Mouse (Mus musculus): ENCODE measurements around the gene Pcgf3. TPM values are rescaled to one million over a fixed set of nuclear protein-coding genes. Genes with fewer than 3 reads are reported as not detected.

Pcgf3 gene
- total RNA-seq (2021): 40.3 and 55.4 TPM in 2 replicates
- long read RNA-seq, full-length matches to known transcripts: 2 of 13 reads
- long read RNA-seq, partial matches to known transcripts: 2 of 13 reads
- long read RNA-seq, other reads (novel, unspliced or antisense): 9 of 13 reads

DNA sequence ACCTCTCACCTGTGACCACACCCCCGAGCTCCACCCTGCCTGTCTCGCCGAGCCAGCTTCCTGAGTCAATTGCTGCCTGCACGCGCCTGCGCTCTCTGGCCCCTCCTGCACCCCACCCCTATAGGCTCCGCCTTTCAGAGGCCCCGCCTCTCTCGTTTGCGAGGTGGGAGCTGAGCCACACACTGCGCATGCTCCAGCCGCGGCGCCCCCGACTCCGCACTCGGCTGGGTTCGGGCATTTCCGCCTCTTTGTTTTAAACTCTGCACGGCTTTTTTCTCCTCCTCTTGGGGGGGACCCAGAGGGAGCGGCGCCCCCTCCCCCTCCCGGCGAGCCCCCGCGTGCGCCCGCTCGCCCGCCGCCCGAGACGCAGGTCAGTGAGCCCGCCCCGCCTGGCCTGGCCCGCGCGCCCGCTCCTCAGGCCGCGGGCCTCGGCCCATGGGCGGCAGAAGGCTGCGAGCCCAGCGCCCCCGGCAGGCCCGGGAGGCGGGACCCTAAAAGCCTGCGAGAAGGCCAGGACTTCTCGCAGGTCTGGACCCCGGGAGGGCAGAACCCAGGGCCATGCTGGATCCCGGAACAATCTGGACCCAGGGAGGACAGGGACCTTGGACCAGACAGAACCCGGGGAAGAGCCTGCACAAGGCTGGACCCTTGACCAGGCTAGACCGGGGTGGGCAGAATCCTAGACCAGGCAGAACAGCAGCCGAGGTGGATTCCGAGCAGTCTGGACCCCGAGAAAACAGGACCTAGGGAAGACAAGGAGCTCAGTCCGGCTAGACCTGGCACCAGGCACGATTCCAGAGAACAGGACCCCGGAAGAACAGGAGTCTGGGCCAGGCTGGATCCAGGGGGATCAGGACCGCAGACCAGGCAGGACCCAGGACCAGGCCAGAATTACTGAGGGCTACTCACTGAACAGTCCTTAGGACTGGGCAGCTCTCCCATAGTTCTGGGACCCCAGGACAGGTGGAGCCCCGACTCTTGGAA, at the start of gene Pcgf3:
Pcgf3 (plus strand) TSS at position 151 of the 984 bp plus-strand sequence.
- peak; percentile 98 for DNase-seq

DNA sequence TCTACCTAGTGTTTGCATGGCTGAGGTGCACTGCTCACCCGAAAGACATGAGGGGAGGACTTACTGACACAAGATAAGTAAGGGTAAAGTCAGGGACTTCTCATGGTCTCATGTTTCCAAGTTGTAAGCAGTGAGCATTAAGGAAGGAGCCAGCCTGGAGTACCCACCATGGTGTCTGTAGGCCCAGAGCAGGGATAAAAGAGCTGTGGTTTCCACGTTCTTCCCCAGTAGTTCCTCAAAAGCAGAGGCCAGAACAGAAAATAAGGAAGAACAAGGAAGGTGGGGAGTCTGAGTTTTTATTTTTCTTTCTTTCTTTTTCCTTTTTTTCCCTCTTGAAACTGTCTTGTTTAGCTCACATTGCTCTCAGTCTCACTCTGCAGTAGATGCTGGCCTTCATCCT, 46.3 kb upstream of the Pcgf3 start:
- no peak for DNase-seq

DNA sequence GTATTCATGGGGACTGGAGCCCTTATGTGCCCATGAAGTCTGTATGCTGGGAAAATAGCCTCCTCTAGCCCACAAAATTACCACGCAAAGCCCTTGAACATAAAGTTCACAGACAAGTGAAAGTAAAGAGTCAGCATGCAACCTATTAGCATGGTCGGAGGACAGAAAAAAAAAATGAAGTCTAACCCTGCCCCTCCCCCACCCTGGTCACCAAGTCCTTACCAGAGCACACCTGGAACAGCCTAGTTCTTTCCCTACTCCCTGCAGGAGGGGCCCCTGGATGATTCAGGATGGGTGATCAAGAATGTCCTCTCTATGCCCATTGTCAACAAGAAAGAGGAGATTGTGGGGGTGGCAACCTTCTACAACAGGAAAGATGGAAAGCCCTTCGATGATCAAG, 38.3 kb upstream of the Pcgf3 start:
- no peak for DNase-seq

DNA sequence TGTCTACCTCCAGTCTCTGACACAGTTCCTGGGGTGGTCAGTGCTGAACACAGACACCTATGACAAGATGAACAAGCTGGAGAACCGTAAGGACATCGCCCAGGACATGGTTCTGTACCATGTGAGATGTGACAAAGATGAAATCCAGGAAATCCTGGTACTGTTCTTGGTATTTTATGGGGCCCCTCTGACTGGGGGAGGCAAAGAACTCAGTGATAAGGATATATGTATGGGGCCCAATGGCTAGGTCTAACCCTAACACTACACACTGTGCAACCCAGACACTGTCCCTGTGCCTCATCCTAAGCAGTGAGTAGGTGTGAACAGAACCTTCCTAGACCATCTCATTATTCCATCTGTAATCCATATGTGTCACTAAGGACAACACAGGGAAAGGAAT, 37.6 kb upstream of the Pcgf3 start:
- DNase-seq: no peak

DNA sequence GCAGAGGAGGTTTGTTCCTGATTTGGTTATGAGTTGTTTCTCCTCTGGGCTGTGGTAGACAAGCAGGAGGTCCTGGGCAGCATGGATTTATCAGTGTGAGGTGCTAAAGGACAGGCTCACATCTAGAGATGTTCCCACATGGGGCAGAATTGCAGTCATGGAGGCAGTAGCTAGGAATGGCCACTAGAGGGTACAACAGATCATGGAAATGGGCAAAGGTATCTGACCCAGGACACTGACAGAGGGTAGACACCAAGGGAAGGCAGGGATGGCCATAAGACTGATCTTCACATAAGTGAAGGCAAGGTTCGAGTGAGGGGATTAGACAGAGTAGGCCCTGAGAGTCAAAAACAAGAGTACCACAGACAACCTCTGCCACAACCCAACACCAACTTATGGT, 33.8 kb upstream of the Pcgf3 start:
- peak; percentile 28 for DNase-seq

GRCm38 (mm10) chr5:108431196-108431595, 29.8 kb upstream of the Pcgf3 start:
- DNase-seq: no peak

GRCm38 (mm10) chr5:108433804-108434587, 27.0 kb upstream of the Pcgf3 start, which contains the start of gene Atp5k:
Gene Atp5k, minus strand, starts transcription at chr5:108434448.
- peak; percentile 94 for DNase-seq

DNA sequence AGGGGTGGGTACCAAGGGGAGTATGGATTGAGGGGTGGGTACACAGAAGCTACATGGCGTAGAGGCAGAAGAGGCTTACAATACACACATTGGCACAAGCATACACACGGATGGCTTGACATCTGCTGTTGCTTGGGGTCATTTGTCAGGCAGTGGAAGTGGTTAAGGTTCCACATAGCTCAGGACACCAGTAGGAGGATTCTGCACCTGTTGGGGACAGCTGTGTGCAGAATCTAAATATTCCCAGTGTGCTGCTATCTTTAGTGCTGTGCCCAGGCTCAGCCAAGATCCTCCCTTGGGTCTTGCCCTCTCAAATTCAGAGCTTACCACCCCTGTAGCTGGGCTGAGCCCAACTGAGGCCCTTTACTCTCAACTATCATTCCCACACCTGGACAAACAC, 24.9 kb upstream of the Pcgf3 start:
- DNase-seq: no peak

GRCm38 (mm10) chr5:108446973-108447372, 14.1 kb upstream of the Pcgf3 start:
- no peak for DNase-seq

- no peak for DNase-seq
Measured at GRCm38 (mm10) chr5:108447857-108448256, 13.2 kb upstream of the Pcgf3 start.

DNA sequence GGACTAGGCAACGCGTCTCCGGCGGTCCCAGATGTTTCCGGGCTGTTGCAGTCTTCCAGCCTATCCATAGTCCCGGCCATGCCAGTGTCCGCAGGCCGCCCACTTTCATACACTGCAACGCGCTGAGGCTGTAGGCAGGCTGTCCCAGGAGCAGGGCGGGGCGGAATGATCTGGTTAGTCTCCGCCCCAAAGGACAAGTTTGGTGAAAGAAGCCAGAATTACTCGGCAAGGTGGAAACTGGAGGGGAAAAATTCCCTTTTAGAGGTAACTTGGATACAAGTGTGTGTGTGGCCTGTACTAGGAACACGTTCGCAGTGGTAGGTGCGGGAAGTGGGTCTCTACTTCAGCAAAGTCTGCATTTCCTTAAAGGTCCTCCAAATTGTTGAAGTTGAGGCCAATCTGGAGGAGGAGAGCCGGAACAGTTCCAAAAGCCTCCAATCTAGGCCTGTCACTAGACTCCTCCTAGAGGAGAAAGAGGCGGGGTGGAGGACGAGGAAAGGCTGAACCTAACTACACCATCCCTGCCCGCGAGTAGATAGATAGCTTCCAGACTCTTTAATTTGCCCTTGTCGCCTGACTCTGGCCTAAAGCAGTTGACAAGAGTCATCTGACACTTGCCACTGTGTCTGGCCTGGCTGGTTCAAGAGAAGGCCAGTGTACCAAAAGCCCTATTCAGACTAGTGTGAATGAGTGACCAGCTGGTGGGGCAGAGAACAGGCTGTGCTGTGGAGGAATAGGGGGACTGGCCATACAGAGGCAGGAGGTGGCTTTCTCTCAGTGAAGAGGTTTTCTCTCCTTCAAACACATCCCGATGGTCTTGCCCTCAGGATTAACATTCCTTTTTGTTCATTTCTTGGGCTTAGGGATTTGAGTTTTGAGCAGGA, 12.0 kb upstream of the Pcgf3 start, which contains the start of gene Mfsd7a:
Mfsd7a (minus strand) TSS at position 107 of the 884 bp plus-strand sequence.
- peak; percentile 81 for DNase-seq

DNA sequence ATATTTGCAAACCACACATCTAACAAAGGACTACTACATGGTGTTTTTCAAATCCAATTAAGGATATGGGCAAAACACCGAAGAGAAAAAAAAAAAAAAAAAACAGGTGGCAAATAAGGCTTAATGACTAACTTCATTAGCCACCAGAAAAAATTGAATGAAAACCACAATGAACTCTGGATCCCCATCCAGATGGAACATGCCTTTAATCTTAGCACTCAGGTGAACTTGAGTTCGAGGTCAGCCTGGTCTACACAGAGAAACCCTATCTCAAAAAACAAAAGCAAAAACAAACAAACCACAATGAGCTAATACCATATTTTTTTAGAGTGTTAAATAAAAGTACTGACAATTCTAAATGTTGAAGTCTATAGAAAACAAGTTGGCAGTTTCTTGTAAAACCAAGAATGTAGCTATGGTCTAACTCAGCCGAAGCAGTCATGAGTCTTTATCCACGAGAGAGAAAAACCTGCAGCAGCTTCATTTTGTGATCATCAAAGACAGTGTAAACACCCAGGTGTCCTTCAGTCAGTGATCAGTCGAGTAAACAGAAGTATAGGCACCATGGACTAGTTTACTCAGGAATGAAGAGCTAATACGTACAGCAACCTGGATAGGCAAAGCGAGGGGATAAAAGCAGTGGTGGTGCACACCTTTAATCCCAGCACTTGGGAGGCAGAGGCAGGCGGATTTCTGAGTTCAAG, 10.0 kb upstream of the Pcgf3 start:
- no peak for DNase-seq

- DNase-seq: no peak
Measured at GRCm38 (mm10) chr5:108451611-108452010, 9.4 kb upstream of the Pcgf3 start.

DNA sequence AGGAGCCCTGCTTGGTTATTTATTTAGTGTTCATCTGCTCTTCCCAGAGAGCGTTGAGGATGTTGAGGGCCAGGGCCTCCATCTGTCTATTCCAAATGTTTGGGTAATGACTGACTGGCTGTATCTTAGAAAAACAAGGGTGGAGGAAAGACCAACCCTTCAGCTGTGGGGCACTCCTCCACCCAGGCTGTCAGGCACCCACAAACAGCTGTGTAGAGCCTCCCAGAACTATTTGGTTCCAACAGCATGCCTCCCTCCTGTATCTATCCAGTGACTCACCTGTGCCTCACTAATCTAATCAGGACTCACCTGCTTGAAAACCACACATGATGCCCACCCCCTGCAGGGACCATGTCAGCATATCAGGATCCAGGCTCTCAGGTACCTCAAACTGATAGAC, 8.6 kb upstream of the Pcgf3 start:
- DNase-seq: no peak

GRCm38 (mm10) chr5:108454094-108454493, 6.9 kb upstream of the Pcgf3 start:
- no peak for DNase-seq

- no peak for DNase-seq
Measured at GRCm38 (mm10) chr5:108458706-108459105, 2.3 kb upstream of the Pcgf3 start.

- DNase-seq: no peak
Measured at GRCm38 (mm10) chr5:108460461-108460860, 571 bp upstream of the Pcgf3 start.

DNA sequence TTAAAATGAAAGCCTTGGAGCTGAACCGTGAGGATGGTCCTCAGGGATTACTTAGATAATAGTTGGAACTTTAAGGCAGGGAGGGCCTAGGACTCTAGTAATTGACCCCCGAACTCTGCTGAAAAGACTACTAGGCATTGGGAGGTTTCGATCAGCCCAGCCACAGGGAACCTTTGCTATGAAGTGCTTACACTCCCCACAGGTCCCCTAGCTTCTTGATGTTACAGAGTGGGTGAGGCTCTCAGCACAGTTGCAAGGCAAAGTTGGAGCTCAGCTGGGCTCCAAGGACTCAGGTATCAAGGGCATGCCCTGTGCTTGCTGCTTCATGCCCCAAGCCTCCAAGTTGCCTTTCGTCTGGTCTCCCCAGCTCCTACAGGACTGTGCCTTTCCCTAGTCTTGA, 1.4 kb downstream of the Pcgf3 start:
- DNase-seq: no peak

DNA sequence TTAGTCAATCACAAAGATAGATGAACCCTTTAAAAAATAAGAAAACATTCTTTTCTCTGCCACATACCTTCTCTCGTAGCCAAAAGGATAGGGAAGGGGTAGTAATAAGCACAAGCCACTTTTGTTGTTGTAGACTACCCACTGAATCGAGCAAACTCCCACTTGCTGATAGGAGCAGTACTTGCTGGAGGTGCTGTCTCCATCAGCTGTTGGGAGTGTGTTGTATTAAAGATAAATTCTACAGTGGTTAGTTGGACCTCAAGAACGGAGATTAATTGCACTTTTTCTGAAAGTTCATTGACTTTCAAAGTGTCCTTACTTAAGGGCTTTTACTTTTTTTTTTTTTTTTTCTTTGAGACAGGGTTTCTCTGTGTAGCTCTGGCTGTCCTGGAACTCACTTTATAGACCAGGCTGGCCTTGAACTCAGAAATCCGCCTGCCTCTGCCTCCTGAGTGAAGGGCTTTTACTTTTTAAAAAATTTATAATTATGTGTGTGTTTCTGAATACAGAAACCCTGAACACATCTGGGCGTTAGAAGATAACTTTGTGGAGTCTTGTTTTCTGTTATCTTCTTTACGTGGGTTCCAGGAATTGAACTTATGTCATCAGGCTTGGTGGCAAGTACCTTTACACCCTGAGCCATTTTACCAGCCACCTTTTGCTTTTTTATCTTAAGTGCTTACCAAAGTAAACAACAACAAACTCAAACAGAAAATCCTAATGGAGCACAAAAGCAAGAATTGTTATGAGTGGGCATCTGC, 4.3 kb downstream of the Pcgf3 start:
- DNase-seq: no peak

DNA sequence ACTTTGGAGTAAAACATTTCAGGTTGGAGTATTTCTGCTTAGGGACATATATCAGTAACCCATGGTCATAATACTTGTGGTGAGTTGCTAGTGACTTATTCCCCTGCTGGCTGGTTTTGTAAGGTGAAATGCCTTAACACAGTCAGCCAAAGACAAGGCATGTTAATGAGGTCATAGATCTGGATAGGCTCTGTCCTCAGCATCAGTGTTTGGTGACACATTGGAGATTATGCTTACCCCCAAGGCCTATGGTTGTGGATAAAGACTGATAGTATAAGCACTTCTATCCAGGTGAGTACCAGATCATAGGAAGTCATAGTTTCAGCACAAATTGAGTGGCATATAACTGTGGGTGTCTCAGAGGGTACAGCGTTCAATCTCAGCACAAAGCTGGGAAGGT, 5.6 kb downstream of the Pcgf3 start:
- DNase-seq: no peak

Measured in adrenal gland, postnatal 25 days (tissue).